Mouse (Mus musculus) layer of hippocampus, adult 8-10 months (tissue): ENCODE measurements at regions not wholly inside any gene's neighbourhood (a gene's known extent, or its start where the extent isn't known, plus 50 kb on each side); places are given as distances from the start of the nearest gene placed in this dataset.

Experiments
- DNase-seq, 2 experiments: peaks; one replicate each; pipeline ENCODE4 v3.0.0; 2022; ENCODE audit warnings: low spot score in 2 of 2

- DNase-seq = no peak
Measured at GRCm38 (mm10) chr5:106321023-106321422, 136.9 kb downstream of the Barhl2 start.

GRCm38 (mm10) chr5:106320039-106320438 lies 137.9 kb downstream of the Barhl2 start:
- DNase-seq = no peak

GRCm38 (mm10) chr5:106318246-106318645 lies 139.7 kb downstream of the Barhl2 start:
- DNase-seq = no peak

GRCm38 (mm10) chr5:106313874-106314273 lies 144.1 kb downstream of the Barhl2 start:
- DNase-seq = no peak

- DNase-seq = no peak
Measured at GRCm38 (mm10) chr5:106301372-106301771, 156.6 kb downstream of the Barhl2 start.

- DNase-seq = no peak
Measured at GRCm38 (mm10) chr5:106296721-106297120, 161.2 kb downstream of the Barhl2 start.

- DNase-seq = no peak
Measured at GRCm38 (mm10) chr5:106295993-106296392, 162.0 kb downstream of the Barhl2 start.

- no peak for DNase-seq
Measured at GRCm38 (mm10) chr5:106295538-106295937, 162.4 kb downstream of the Barhl2 start.

- no peak for DNase-seq
Measured at GRCm38 (mm10) chr5:106292387-106293229, 165.4 kb downstream of the Barhl2 start.

GRCm38 (mm10) chr5:106285152-106285551 lies 172.8 kb downstream of the Barhl2 start:
- DNase-seq = no peak

- DNase-seq = no peak
Measured at GRCm38 (mm10) chr5:106284731-106285130, 173.2 kb downstream of the Barhl2 start.

- no peak for DNase-seq
Measured at GRCm38 (mm10) chr5:106282646-106283045, 175.3 kb downstream of the Barhl2 start.

GRCm38 (mm10) chr5:106277786-106278185 lies 180.2 kb downstream of the Barhl2 start:
- no peak for DNase-seq

- no peak for DNase-seq
Measured at GRCm38 (mm10) chr5:106277231-106277630, 180.7 kb downstream of the Barhl2 start.

GRCm38 (mm10) chr5:106276186-106276585 lies 181.8 kb downstream of the Barhl2 start:
- DNase-seq = peak; percentile 19 to 34

GRCm38 (mm10) chr5:106274617-106275016 lies 183.3 kb downstream of the Barhl2 start:
- DNase-seq = no peak

GRCm38 (mm10) chr5:106264536-106264935 lies 193.4 kb downstream of the Barhl2 start:
- no peak for DNase-seq

GRCm38 (mm10) chr5:106257179-106257578 lies 200.8 kb downstream of the Barhl2 start:
- DNase-seq = no peak

- DNase-seq = no peak
Measured at GRCm38 (mm10) chr5:106229154-106229553, 228.8 kb downstream of the Barhl2 start.

GRCm38 (mm10) chr5:106224141-106224540 lies 233.8 kb downstream of the Barhl2 start:
- DNase-seq = no peak

- no peak for DNase-seq
Measured at GRCm38 (mm10) chr5:106209543-106209942, 248.4 kb downstream of the Barhl2 start.

- DNase-seq = no peak
Measured at GRCm38 (mm10) chr5:106207706-106208105, 250.3 kb downstream of the Barhl2 start.

- no peak for DNase-seq
Measured at GRCm38 (mm10) chr5:106205724-106206123, 252.2 kb downstream of the Barhl2 start.
